Mouse (Mus musculus) olfactory bulb, adult 2 months (tissue): Measurements from ENCODE around the gene Serpinb1a. TPM values are rescaled to one million over a fixed set of nuclear protein-coding genes. Genes with fewer than 3 reads are reported as not detected.

ENCODE experiments used
- H3K27ac ChIP-seq: fragments of 200-500 bp; 2 replicates; pipeline ENCODE4 v1.5.1; 2012; ENCODE audit warnings: low read depth, low read length; ENCODE audit not compliant: insufficient read depth
- H3K4me1 ChIP-seq: fragments of 200-500 bp; 2 replicates; pipeline ENCODE4 v1.6.1; 2012; ENCODE audit warnings: low read length; ENCODE audit not compliant: control insufficient read depth, insufficient read depth
- H3K4me3 ChIP-seq: fragments of 200-500 bp; 2 replicates; pipeline ENCODE4 v1.5.1; 2012; ENCODE audit warnings: mild to moderate bottlenecking, low read depth, low read length, moderate library complexity; ENCODE audit not compliant: insufficient read depth
- CTCF ChIP-seq: fragments of 200-500 bp; IDR thresholded peaks from 2 replicates; pipeline ENCODE4 v1.5.1; 2012; ENCODE audit warnings: low read depth, mild to moderate bottlenecking, low read length, moderate library complexity; ENCODE audit not compliant: insufficient read depth
- POLR2A ChIP-seq: fragments of 200-500 bp; IDR thresholded peaks from 2 replicates; pipeline ENCODE4 v1.6.1; 2012; ENCODE audit warnings: mild to moderate bottlenecking, low read depth, low read length, moderate library complexity; ENCODE audit not compliant: insufficient read depth
- WGBS: fragments of 180-500 bp; shearing (Covaris S2); methylation state at CpG from one replicate; pipeline ENCODE4 v1.1.7; 2018; 5-methylcytosine and 5-hydroxymethylcytosine counted together
- polyA plus RNA-seq: library from polyadenylated mRNA; stranded (reverse); fragments of >200 nt; gene quantifications from 2 replicates; pipeline ENCODE4 v1.2.4, GENCODE M21; 2012; ENCODE audit warnings: low replicate concordance; ENCODE audit not compliant: missing spikeins, insufficient read depth, insufficient read length

Gene Serpinb1a
- polyA plus RNA-seq, 1 experiment = not detected

GRCm38 (mm10) chr13:32846221-32846620 is 4.8 kb downstream of the Serpinb1a start:
- 0 out of 2 replicates have a peak, but pooled peaks cover 3% of the 10 kb centered on the region for H3K4me1 ChIP-seq
- H3K27ac ChIP-seq = no peak overlapping the region
- H3K4me3 ChIP-seq = no peak overlapping the region
- TF ChIP-seq POLR2A (no peak), CTCF (no peak)

GRCm38 (mm10) chr13:32841349-32841748 is 9.6 kb downstream of the Serpinb1a start:
- H3K4me3 ChIP-seq = no peak overlapping the region
- H3K27ac ChIP-seq = no peak overlapping the region
- no peaks in the 10 kb centered on the region for H3K4me1 ChIP-seq
- 95% methylated on average over 3 of the region's 3 CpGs for WGBS
- TF ChIP-seq CTCF = no peak
- no peak for TF ChIP-seq POLR2A

- Histone ChIP-seq H3K27ac (no peak overlapping the region), H3K4me3 (no peak overlapping the region), H3K4me1 (no peaks in the 10 kb centered on the region)
- TF ChIP-seq CTCF (no peak), POLR2A (no peak)
- WGBS = 55% methylated on average over 1 of the region's 1 CpGs
Measured at GRCm38 (mm10) chr13:32839314-32839713, 11.7 kb downstream of the Serpinb1a start.

- H3K4me3 ChIP-seq = no peak overlapping the region
- no peak for TF ChIP-seq CTCF
- no peak for TF ChIP-seq POLR2A
- no peaks in the 10 kb centered on the region for H3K4me1 ChIP-seq
- 94% methylated on average over 5 of the region's 5 CpGs for WGBS
- no peak overlapping the region for H3K27ac ChIP-seq
Measured at GRCm38 (mm10) chr13:32834513-32834912, 16.5 kb downstream of the Serpinb1a start.

- Histone ChIP-seq H3K4me1 (no peaks in the 10 kb centered on the region), H3K4me3 (no peak overlapping the region), H3K27ac (no peak overlapping the region)
- 42% methylated on average over 6 of the region's 6 CpGs for WGBS
- no peak for TF ChIP-seq CTCF
- TF ChIP-seq POLR2A = no peak
Measured at GRCm38 (mm10) chr13:32833237-32833636, 17.7 kb downstream of the Serpinb1a start.

GRCm38 (mm10) chr13:32832776-32833175 is 18.2 kb downstream of the Serpinb1a start:
- Histone ChIP-seq H3K4me3 (no peak overlapping the region), H3K4me1 (no peaks in the 10 kb centered on the region), H3K27ac (no peak overlapping the region)
- no peak for TF ChIP-seq CTCF
- TF ChIP-seq POLR2A = no peak
- 68% methylated on average over 3 of the region's 3 CpGs for WGBS

GRCm38 (mm10) chr13:32831505-32832273 is 19.3 kb downstream of the Serpinb1a start:
- H3K27ac ChIP-seq = no peak overlapping the region
- no peak overlapping the region for H3K4me3 ChIP-seq
- no peaks in the 10 kb centered on the region for H3K4me1 ChIP-seq
- WGBS = 88% methylated on average over 3 of the region's 3 CpGs
- TF ChIP-seq CTCF (no peak), POLR2A (no peak)

- Histone ChIP-seq H3K27ac (no peak overlapping the region), H3K4me1 (no peaks in the 10 kb centered on the region), H3K4me3 (no peak overlapping the region)
- TF ChIP-seq POLR2A (no peak), CTCF (no peak)
- WGBS = 66% methylated on average over 4 of the region's 4 CpGs
Measured at GRCm38 (mm10) chr13:32828886-32829285, 22.1 kb downstream of the Serpinb1a start.

GRCm38 (mm10) chr13:32827951-32828350 is 23.0 kb downstream of the Serpinb1a start:
- Histone ChIP-seq H3K27ac (no peak overlapping the region), H3K4me1 (no peaks in the 10 kb centered on the region), H3K4me3 (no peak overlapping the region)
- TF ChIP-seq CTCF = no peak
- WGBS = 65% methylated on average over 4 of the region's 4 CpGs
